Mouse (Mus musculus): ENCODE results near the gene Gucy1a1. TPM values are rescaled to one million over a fixed set of nuclear protein-coding genes. Genes with fewer than 3 reads are reported as not detected.

Gene Gucy1a1
- polyA plus RNA-seq, 1 experiment: 8.7 TPM

- H3K27ac ChIP-seq (ENCODE audit: control insufficient read depth, insufficient read depth, low read depth, low read length, poor library complexity): no peak overlapping the region; the same call in 1 of the 2 replicates
- no peak overlapping the region for H3K4me3 ChIP-seq (replicated peaks; ENCODE audit: control insufficient read depth, low read depth, low read length)
- TF ChIP-seq POLR2A (IDR thresholded peaks at IDR 0.05; ENCODE audit: borderline replicate concordance, control insufficient read depth, low read depth, low read length) (no peak), CTCF (IDR thresholded peaks at IDR 0.05; ENCODE audit: control insufficient read depth, insufficient read depth, low read length) (no peak)
- H3K4me1 ChIP-seq (ENCODE audit: control insufficient read depth, insufficient read depth, low read length): no peaks in the 10 kb centered on the region
Measured at GRCm38 (mm10) chr3:82145978-82146377, 389 bp upstream of the Gucy1a1 start.

DNA sequence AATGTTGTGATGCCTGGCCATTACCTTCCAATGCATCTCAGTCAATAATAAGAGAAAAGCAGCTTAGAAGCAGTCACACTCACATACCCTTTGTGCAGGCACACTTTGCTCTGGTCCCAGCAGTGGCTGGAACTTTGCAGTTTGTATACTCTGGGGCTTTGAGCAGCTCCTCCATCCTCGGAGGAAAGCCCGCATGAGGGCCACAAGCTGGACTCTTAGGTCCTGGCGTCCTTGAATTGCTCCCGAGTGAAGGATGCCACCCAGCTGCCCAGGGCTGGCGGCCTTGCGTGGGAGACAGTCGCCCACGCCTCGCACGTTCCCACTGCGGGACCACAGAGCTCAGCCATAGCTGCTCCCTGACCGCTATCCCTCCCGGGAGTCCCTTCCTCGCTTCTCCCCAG lies 864 bp downstream of the Gucy1a1 start:
- 6% methylated on average over 14 of the region's 14 CpGs for WGBS
- TF ChIP-seq CTCF (IDR thresholded peaks at IDR 0.05; ENCODE audit: control insufficient read depth, insufficient read depth, low read length) (no peak), POLR2A (IDR thresholded peaks at IDR 0.05; ENCODE audit: borderline replicate concordance, control insufficient read depth, low read depth, low read length) (no peak)
- Histone ChIP-seq H3K27ac (ENCODE audit: control insufficient read depth, insufficient read depth, low read depth, low read length, poor library complexity) (no peak overlapping the region), H3K4me1 (ENCODE audit: control insufficient read depth, insufficient read depth, low read length) (no peaks in the 10 kb centered on the region), H3K4me3 (replicated peaks; ENCODE audit: control insufficient read depth, low read depth, low read length) (no peak overlapping the region)

- 6% methylated on average over 5 of the region's 5 CpGs for WGBS
Measured at GRCm38 (mm10) chr3:82140781-82141180, 4.8 kb downstream of the Gucy1a1 start.

GRCm38 (mm10) chr3:82138002-82138667 lies 7.5 kb downstream of the Gucy1a1 start:
- no peaks in the 10 kb centered on the region for H3K4me1 ChIP-seq (ENCODE audit: control insufficient read depth, insufficient read depth, low read length)
- TF ChIP-seq POLR2A (IDR thresholded peaks at IDR 0.05; ENCODE audit: borderline replicate concordance, control insufficient read depth, low read depth, low read length): no peak
- no peak for TF ChIP-seq CTCF (IDR thresholded peaks at IDR 0.05; ENCODE audit: control insufficient read depth, insufficient read depth, low read length)
- 80% methylated on average over 13 of the region's 13 CpGs for WGBS

More at GRCm38 (mm10) chr3:82140781-82141180, 4.8 kb downstream of the Gucy1a1 start:
- H3K4me3 ChIP-seq (replicated peaks; ENCODE audit: control insufficient read depth, low read depth, low read length): no peak overlapping the region
- H3K4me1 ChIP-seq (ENCODE audit: control insufficient read depth, insufficient read depth, low read length): no peaks in the 10 kb centered on the region
- no peak for TF ChIP-seq CTCF (IDR thresholded peaks at IDR 0.05; ENCODE audit: control insufficient read depth, insufficient read depth, low read length)
- no peak for TF ChIP-seq POLR2A (IDR thresholded peaks at IDR 0.05; ENCODE audit: borderline replicate concordance, control insufficient read depth, low read depth, low read length)
- H3K27ac ChIP-seq (ENCODE audit: control insufficient read depth, insufficient read depth, low read depth, low read length, poor library complexity): no peak overlapping the region

GRCm38 (mm10) chr3:82135483-82135882 lies 10.1 kb downstream of the Gucy1a1 start:
- no peak overlapping the region for H3K27ac ChIP-seq (ENCODE audit: control insufficient read depth, insufficient read depth, low read depth, low read length, poor library complexity)
- TF ChIP-seq POLR2A (IDR thresholded peaks at IDR 0.05; ENCODE audit: borderline replicate concordance, control insufficient read depth, low read depth, low read length): no peak
- TF ChIP-seq CTCF (IDR thresholded peaks at IDR 0.05; ENCODE audit: control insufficient read depth, insufficient read depth, low read length): no peak
- no peak overlapping the region for H3K4me3 ChIP-seq (replicated peaks; ENCODE audit: control insufficient read depth, low read depth, low read length)
- WGBS: 57% methylated on average over 1 of the region's 1 CpGs
- H3K4me1 ChIP-seq (ENCODE audit: control insufficient read depth, insufficient read depth, low read length): no peaks in the 10 kb centered on the region; the same call in 1 of the 2 replicates

More at GRCm38 (mm10) chr3:82138002-82138667, 7.5 kb downstream of the Gucy1a1 start:
- no peak overlapping the region for H3K4me3 ChIP-seq (replicated peaks; ENCODE audit: control insufficient read depth, low read depth, low read length)
- no peak overlapping the region for H3K27ac ChIP-seq (ENCODE audit: control insufficient read depth, insufficient read depth, low read depth, low read length, poor library complexity)

- H3K4me1 ChIP-seq (ENCODE audit: control insufficient read depth, insufficient read depth, low read length): no peaks in the 10 kb centered on the region; the same call in 1 of the 2 replicates
- no peak overlapping the region for H3K27ac ChIP-seq (ENCODE audit: control insufficient read depth, insufficient read depth, low read depth, low read length, poor library complexity)
- no peak overlapping the region for H3K4me3 ChIP-seq (replicated peaks; ENCODE audit: control insufficient read depth, low read depth, low read length)
- WGBS: 52% methylated on average over 1 of the region's 1 CpGs
- TF ChIP-seq CTCF (IDR thresholded peaks at IDR 0.05; ENCODE audit: control insufficient read depth, insufficient read depth, low read length): no peak
Measured at GRCm38 (mm10) chr3:82129258-82129657, 16.3 kb downstream of the Gucy1a1 start.

- H3K27ac ChIP-seq (ENCODE audit: control insufficient read depth, insufficient read depth, low read depth, low read length, poor library complexity): no peak overlapping the region
- no peak overlapping the region for H3K4me3 ChIP-seq (replicated peaks; ENCODE audit: control insufficient read depth, low read depth, low read length)
- no peak for TF ChIP-seq POLR2A (IDR thresholded peaks at IDR 0.05; ENCODE audit: borderline replicate concordance, control insufficient read depth, low read depth, low read length)
- TF ChIP-seq CTCF (IDR thresholded peaks at IDR 0.05; ENCODE audit: control insufficient read depth, insufficient read depth, low read length): no peak
- no peaks in the 10 kb centered on the region for H3K4me1 ChIP-seq (ENCODE audit: control insufficient read depth, insufficient read depth, low read length)
- 17% methylated on average over 1 of the region's 1 CpGs for WGBS
Measured at GRCm38 (mm10) chr3:82124567-82124966, 21.0 kb downstream of the Gucy1a1 start.

DNA sequence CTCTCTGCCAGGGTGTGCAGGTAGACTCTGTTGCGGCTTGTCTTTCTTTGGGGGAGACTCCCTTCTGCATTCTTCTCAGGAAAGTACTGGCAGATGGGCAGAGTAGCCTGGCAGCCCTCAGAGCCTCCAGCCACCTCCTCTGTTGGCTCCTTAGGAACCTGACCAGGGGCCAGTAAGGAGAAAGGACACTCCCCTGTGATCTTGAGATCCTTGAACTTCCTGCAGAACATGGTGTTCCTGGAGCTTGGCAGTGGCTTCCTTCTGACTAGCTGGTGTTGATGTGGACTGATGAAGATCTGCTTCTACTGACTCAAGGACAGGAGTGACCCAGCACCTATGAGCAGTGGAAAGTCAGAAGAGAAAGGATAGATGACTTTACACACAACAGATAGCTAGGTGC lies 26.7 kb downstream of the Gucy1a1 start:
- TF ChIP-seq POLR2A (IDR thresholded peaks at IDR 0.05; ENCODE audit: borderline replicate concordance, control insufficient read depth, low read depth, low read length): no peak
- TF ChIP-seq CTCF (IDR thresholded peaks at IDR 0.05; ENCODE audit: control insufficient read depth, insufficient read depth, low read length): no peak
- Histone ChIP-seq H3K27ac (ENCODE audit: control insufficient read depth, insufficient read depth, low read depth, low read length, poor library complexity) (no peak overlapping the region), H3K4me3 (replicated peaks; ENCODE audit: control insufficient read depth, low read depth, low read length) (no peak overlapping the region), H3K4me1 (ENCODE audit: control insufficient read depth, insufficient read depth, low read length) (no peaks in the 10 kb centered on the region)
- WGBS: 78% methylated on average over 1 of the region's 1 CpGs

DNA sequence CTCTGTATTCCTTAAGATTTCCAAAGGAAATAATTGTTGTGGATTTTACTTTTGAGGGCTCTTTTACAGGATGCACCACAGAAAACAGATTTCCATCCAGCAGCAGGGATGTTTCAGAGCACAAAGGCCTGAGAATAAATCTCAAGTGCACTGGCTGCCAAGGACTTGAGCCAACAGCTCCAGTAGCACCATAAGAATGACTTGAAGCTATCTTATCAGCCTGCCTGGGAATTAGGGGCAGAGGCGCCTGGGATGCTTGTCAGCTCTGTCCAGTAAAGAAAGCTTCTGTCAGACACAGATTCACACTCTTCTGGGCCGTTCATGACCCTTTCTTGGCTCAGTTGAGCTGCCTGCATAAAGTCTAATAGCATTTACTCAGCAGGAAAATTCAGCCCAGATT lies 33.1 kb downstream of the Gucy1a1 start:
- TF ChIP-seq CTCF (IDR thresholded peaks at IDR 0.05; ENCODE audit: control insufficient read depth, insufficient read depth, low read length): no peak
- TF ChIP-seq POLR2A (IDR thresholded peaks at IDR 0.05; ENCODE audit: borderline replicate concordance, control insufficient read depth, low read depth, low read length): no peak
- H3K4me1 ChIP-seq (ENCODE audit: control insufficient read depth, insufficient read depth, low read length): no peaks in the 10 kb centered on the region
- WGBS: 64% methylated on average over 2 of the region's 2 CpGs
- no peak overlapping the region for H3K4me3 ChIP-seq (replicated peaks; ENCODE audit: control insufficient read depth, low read depth, low read length)
- no peak overlapping the region for H3K27ac ChIP-seq (ENCODE audit: control insufficient read depth, insufficient read depth, low read depth, low read length, poor library complexity)
